Comparison of ENCODE assay signal across 8 mouse cellular contexts in the genomic region with DNA sequence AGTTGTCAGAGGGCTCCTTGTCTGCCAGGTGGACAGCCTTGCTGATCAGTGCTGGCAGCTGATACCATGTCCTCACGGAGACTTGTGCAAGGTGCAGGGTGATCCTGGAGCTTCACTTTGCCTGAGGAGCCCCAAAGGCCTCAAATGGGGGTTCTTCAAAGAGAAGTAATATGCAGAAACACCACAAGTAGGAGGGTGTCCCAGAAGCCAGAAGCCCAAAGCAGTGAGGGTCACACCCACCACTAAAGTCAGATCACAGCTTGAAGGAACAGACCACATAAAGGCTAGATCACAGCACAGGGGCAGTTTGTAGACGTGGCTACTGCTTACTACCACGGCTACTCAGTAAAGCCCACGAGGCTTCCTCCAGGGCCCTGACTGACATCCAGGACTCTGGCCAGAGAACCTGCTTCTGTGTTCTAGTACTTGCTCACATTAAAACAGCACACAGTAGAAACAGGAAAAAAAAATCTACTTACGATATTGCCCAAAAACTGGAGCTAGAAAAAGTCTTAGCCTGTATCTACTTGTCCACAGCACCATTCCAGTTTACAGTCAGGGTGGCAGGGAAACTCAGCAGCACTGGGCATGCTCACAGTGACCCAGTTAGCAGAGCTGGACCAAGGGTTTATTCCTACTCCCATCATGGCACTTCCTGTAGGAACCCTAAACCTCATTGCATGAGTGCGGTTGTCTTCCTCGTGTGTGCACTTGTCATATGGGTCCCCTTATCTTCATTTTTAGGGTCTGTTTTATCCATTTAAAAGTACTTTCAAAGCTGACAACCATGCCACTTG. TPM values are rescaled to one million over a fixed set of nuclear protein-coding genes. Genes with fewer than 3 reads are reported as not detected.
DNase-seq lines count a peak whose midpoint lies in the region; ATAC-seq and TF ChIP-seq lines count a peak whose summit lies in the region.

No protein-coding gene starts in this region.

- no peak for TF ChIP-seq EP300 in MEL (IDR thresholded peaks at IDR 0.05; ENCODE audit: low read depth in 1 of 2, low read length in 2 of 2)

- peak overlapping the region; percentile 15; the same call in 1 of the 2 replicates for H3K4me3 ChIP-seq in heart, embryonic 10.5 days
- H3K4me3 ChIP-seq in MEL (ENCODE audit: control insufficient read depth in 1 of 2, insufficient read depth in 1 of 2, low read depth in 2 of 2, low read length in 2 of 2): 0 out of 4 replicates have a peak overlapping the region, but pooled peaks of 1 of the 2 experiments have one; percentile 4
- H3K4me3 ChIP-seq in liver, embryonic 13.5 days (replicated peaks): no peak overlapping the region

- no peaks in the 10 kb centered on the region for H3K9me3 ChIP-seq in heart, embryonic 10.5 days
- no peaks in the 10 kb centered on the region for H3K9me3 ChIP-seq in MEL (replicated peaks; ENCODE audit: insufficient read depth, low read length)
- no peaks in the 10 kb centered on the region for H3K9me3 ChIP-seq in liver, embryonic 13.5 days (replicated peaks)

- TF ChIP-seq CTCF in MEL (IDR thresholded peaks at IDR 0.05 in 2 of 3, conservative IDR thresholded peaks at IDR 0.05 in 1 of 3; ENCODE audit: control insufficient read depth in 1 of 3, insufficient read depth in 1 of 3, low read depth in 2 of 3, low read length in 3 of 3, poor library complexity in 1 of 3, severe bottlenecking in 1 of 3): no peak

- H3K79me2 ChIP-seq in MEL (ENCODE audit: control insufficient read depth, insufficient read depth, low read length, poor library complexity): no peaks in the 10 kb centered on the region

- peaks cover 60% of the 10 kb centered on the region for H3K4me1 ChIP-seq in heart, embryonic 10.5 days
- peaks cover 14 to 25% of the 10 kb centered on the region in 2 experiments for H3K4me1 ChIP-seq in MEL (ENCODE audit: control insufficient read depth in 1 of 2, insufficient read depth in 2 of 2, low read length in 2 of 2)
- peaks cover 48% of the 10 kb centered on the region for H3K4me1 ChIP-seq in liver, embryonic 13.5 days (replicated peaks)

- TF ChIP-seq RAD21 in MEL (IDR thresholded peaks at IDR 0.05; ENCODE audit: low read depth, low read length): no peak

- ATAC-seq in erythroblast, adult 5-6 weeks (replicated peaks; ENCODE audit: low FRiP score, poor library complexity, severe bottlenecking): peak; percentile 56
- peak; percentile 67 for ATAC-seq in liver, embryonic 13.5 days (ENCODE audit: low read depth)
- no peak for ATAC-seq in inflammation-experienced regulatory T-cells, adult 6 months

- intact Hi-C loops in heart, postnatal 25 days (cut with DNase I): loop anchor here (2.0 to 5.0 kb wide), 4 partner anchors 40 to 117 kb away; partner anchors contain the start of gene Ints6

- no peaks in the 10 kb centered on the region for H3K27me3 ChIP-seq in heart, embryonic 10.5 days (ENCODE audit: insufficient read depth, poor library complexity, severe bottlenecking)
- no peaks in the 10 kb centered on the region for H3K27me3 ChIP-seq in MEL (ENCODE audit: control insufficient read depth in 1 of 2, insufficient read depth in 2 of 2, low read length in 2 of 2)
- H3K27me3 ChIP-seq in liver, embryonic 13.5 days: no peaks in the 10 kb centered on the region

- H3K36me3 ChIP-seq in heart, embryonic 10.5 days: no peaks in the 10 kb centered on the region; the same call in 1 of the 2 replicates
- H3K36me3 ChIP-seq in MEL (ENCODE audit: control insufficient read depth in 1 of 2, insufficient read depth in 2 of 2, low read length in 2 of 2): peaks cover 0 to 33% of the 10 kb centered on the region in 2 experiments; a peak in 2 of 4 replicates
- no peaks in the 10 kb centered on the region for H3K36me3 ChIP-seq in liver, embryonic 13.5 days

- WGBS in heart, embryonic 10.5 days: 50% methylated on average over 7 of the region's 7 CpGs
- 39% methylated on average over 7 of the region's 7 CpGs for WGBS in liver, embryonic 13.5 days (ENCODE audit: insufficient replicate concordance)

- DNase-seq in heart, embryonic 10.5 days (ENCODE audit: low spot score): peak; percentile 76
- no peak for DNase-seq in heart, postnatal 25 days (ENCODE audit: low spot score)
- peak; percentile 36 for DNase-seq in MEL (ENCODE audit: low read depth, low spot score)
- peak; percentile 23 for DNase-seq in liver, embryonic 13.5 days
- no peak for DNase-seq in kidney, adult 9 months
- no peak for DNase-seq in gastrocnemius, postnatal 10 days

- peak overlapping the region; percentile 70 for H3K27ac ChIP-seq in heart, embryonic 10.5 days
- peak overlapping the region; percentile 16 for H3K27ac ChIP-seq in MEL (ENCODE audit: control insufficient read depth, low read depth, low read length)
- peak overlapping the region; percentile 85 for H3K27ac ChIP-seq in liver, embryonic 13.5 days

- TF ChIP-seq POLR2A in MEL (IDR thresholded peaks at IDR 0.05; ENCODE audit: control insufficient read depth in 1 of 2, insufficient read depth in 1 of 2, low read depth in 1 of 2, low read length in 2 of 2, poor library complexity in 1 of 2): no peak

- H3K9ac ChIP-seq in MEL (ENCODE audit: control insufficient read depth, low read depth, low read length, poor library complexity, severe bottlenecking): peak overlapping the region; percentile 30
- peak overlapping the region; percentile 60 for H3K9ac ChIP-seq in liver, embryonic 13.5 days

- peak overlapping the region; percentile 54 for H3K4me2 ChIP-seq in liver, embryonic 13.5 days

TF ChIP-seq in MEL, 35 proteins besides CTCF, POLR2A, EP300 and RAD21:
- TF ChIP-seq ZKSCAN1 (IDR thresholded peaks at IDR 0.05; ENCODE audit: low read depth, low read length) (no peak), E2F4 (IDR thresholded peaks at IDR 0.05; ENCODE audit: borderline replicate concordance, low read depth, low read length) (no peak), JUND (IDR thresholded peaks at IDR 0.05; ENCODE audit: low read depth, low read length) (no peak), SIN3A (IDR thresholded peaks at IDR 0.05; ENCODE audit: low read length) (no peak), USF1 (IDR thresholded peaks at IDR 0.05; ENCODE audit: low read depth, low read length) (no peak), MAFK (IDR thresholded peaks at IDR 0.05; ENCODE audit: borderline replicate concordance, low read depth, low read length) (no peak), TBP (IDR thresholded peaks at IDR 0.05; ENCODE audit: low read depth, low read length) (no peak), BHLHE40 (IDR thresholded peaks at IDR 0.05; ENCODE audit: borderline replicate concordance, low read depth, low read length) (no peak), GABPA (IDR thresholded peaks at IDR 0.05; ENCODE audit: low read depth, low read length) (no peak), ZC3H11A (IDR thresholded peaks at IDR 0.05; ENCODE audit: low read depth, low read length) (no peak)

RNA-seq across cellular contexts. Expression of gene Wdfy2, which starts 41.4 kb away (rescaled TPM):
- 8.9 and 9.5 TPM in 2 replicates for polyA plus RNA-seq in heart, embryonic 10.5 days (2016; fragmentation: Nextera tagmentation; extraction: Ambion mirVana)
- 1 to 10 TPM; 6.8 to 7.7 TPM for total RNA-seq in heart, postnatal 25 days (2021)
- 2.7 and 3.3 TPM in 2 replicates for total RNA-seq in MEL (2012; rRNA removed)
- polyA plus RNA-seq in MEL (2012; ENCODE audit: insufficient read depth in 1 of 2, insufficient read length in 2 of 2, low read depth in 1 of 2, low replicate concordance in 2 of 2, missing spikeins in 1 of 2): 1 to 10 TPM in 1 of 2 experiments, not detected in 1; 4.1 TPM
- 4.8 and 7.9 TPM in 2 replicates for total RNA-seq in erythroblast, adult 5-6 weeks (2015; ENCODE audit: low replicate concordance)
- total RNA-seq in erythroblast, adult 5-6 weeks (2017; ENCODE audit: low replicate concordance): 4.7 and 8.0 TPM in 2 replicates
- polyA plus RNA-seq in liver, embryonic 13.5 days (2015; fragmentation: Nextera tagmentation; extraction: Ambion mirVana): 1.9 and 2.7 TPM in 2 replicates
- 1 to 10 TPM; 5.0 to 6.7 (median 5.2) TPM for polyA plus RNA-seq in inflammation-experienced regulatory T-cells, adult 6 months (2017; shearing (Covaris generic))
- 10 to 100 TPM in 1 of 2 experiments, 1 to 10 TPM in 1; 8.9 to 10.1 TPM for total RNA-seq in gastrocnemius, postnatal 10 days (2021)

Comparison
In these comparisons a context has a peak if more than half of its experiments do, and no peak if none do; other contexts are left out.
1. DNase-seq: peak in heart, embryonic 10.5 days (single experiment), MEL (single experiment) and liver, embryonic 13.5 days (single experiment); none in heart, postnatal 25 days (single experiment), kidney, adult 9 months (single experiment) and gastrocnemius, postnatal 10 days (single experiment).
2. H3K27ac ChIP-seq: peak in every context shown above with its lines; median percentile 85 in liver, embryonic 13.5 days; 70 in heart, embryonic 10.5 days; 16 in MEL.